Mouse (Mus musculus) limb, embryonic 10.5 days (tissue): ENCODE measurements at regions not wholly inside any gene's neighbourhood (a gene's known extent, or its start where the extent isn't known, plus 50 kb on each side); places are given as distances from the start of the nearest gene placed in this dataset.
A peak's percentile ranks its signal among the peaks of the same experiment; 100 is the strongest.

ENCODE experiments used
- DNase-seq: peaks from one replicate; pipeline ENCODE4 v3.0.0-alpha.2; 2017; ENCODE audit warnings: low spot score
- H3K27ac ChIP-seq: fragments of 300-500 bp; sonication (generic); 2 replicates; pipeline ENCODE4 v1.5.1; 2016; ENCODE audit warnings: mild to moderate bottlenecking
- H3K27me3 ChIP-seq: fragments of 300-500 bp; sonication (generic); 2 replicates; pipeline ENCODE4 v1.6.1; 2016; ENCODE audit warnings: low read depth, mild to moderate bottlenecking; ENCODE audit not compliant: poor library complexity, severe bottlenecking
- H3K36me3 ChIP-seq: fragments of 300-500 bp; sonication (generic); 2 replicates; pipeline ENCODE4 v1.6.1; 2016; ENCODE audit warnings: mild to moderate bottlenecking, moderate library complexity
- H3K4me1 ChIP-seq: fragments of 300-500 bp; sonication (generic); 2 replicates; pipeline ENCODE4 v1.6.1; 2016
- H3K4me3 ChIP-seq: fragments of 300-500 bp; sonication (generic); 2 replicates; pipeline ENCODE4 v1.5.1; 2016; ENCODE audit warnings: mild to moderate bottlenecking, moderate library complexity
- H3K9me3 ChIP-seq: fragments of 300-500 bp; sonication (generic); replicated peaks from 2 replicates; pipeline ENCODE4 v1.6.1; 2016; ENCODE audit warnings: mild to moderate bottlenecking
- WGBS: fragments of 180-500 bp; shearing (Covaris S2); methylation state at CpG from one replicate; pipeline ENCODE4 v1.1.7; 2016; 5-methylcytosine and 5-hydroxymethylcytosine counted together

GRCm38 (mm10) chr11:37936439-37937134, 700.8 kb upstream of the Tenm2 start:
- H3K36me3 ChIP-seq, result no peaks in the 10 kb centered on the region
- no peaks in the 10 kb centered on the region for H3K27me3 ChIP-seq
- no peak overlapping the region for H3K27ac ChIP-seq
- 89% methylated on average over 5 of the region's 5 CpGs for WGBS
- H3K4me3 ChIP-seq, result no peak overlapping the region
- no peak for DNase-seq
- no peaks in the 10 kb centered on the region for H3K9me3 ChIP-seq
- H3K4me1 ChIP-seq, result no peaks in the 10 kb centered on the region

- Histone ChIP-seq H3K4me3 (no peak overlapping the region), H3K27ac (no peak overlapping the region), H3K36me3 (no peaks in the 10 kb centered on the region), H3K27me3 (no peaks in the 10 kb centered on the region), H3K4me1 (no peaks in the 10 kb centered on the region), H3K9me3 (no peaks in the 10 kb centered on the region)
- WGBS, result 95% methylated on average over 2 of the region's 2 CpGs
- no peak for DNase-seq
These were observed 677.4 kb upstream of the Tenm2 start for GRCm38 (mm10) chr11:37913161-37913560.

GRCm38 (mm10) chr11:37904991-37905390, 669.2 kb upstream of the Tenm2 start:
- Histone ChIP-seq H3K27ac (no peak overlapping the region), H3K4me1 (no peaks in the 10 kb centered on the region), H3K27me3 (no peaks in the 10 kb centered on the region), H3K36me3 (no peaks in the 10 kb centered on the region), H3K4me3 (no peak overlapping the region), H3K9me3 (no peaks in the 10 kb centered on the region)
- WGBS, result 90% methylated on average over 2 of the region's 2 CpGs
- DNase-seq, result no peak

GRCm38 (mm10) chr11:37897713-37898112, 661.9 kb upstream of the Tenm2 start:
- H3K27ac ChIP-seq, result no peak overlapping the region
- H3K36me3 ChIP-seq, result no peaks in the 10 kb centered on the region
- DNase-seq, result no peak
- no peaks in the 10 kb centered on the region for H3K4me1 ChIP-seq
- no peaks in the 10 kb centered on the region for H3K9me3 ChIP-seq
- H3K27me3 ChIP-seq, result no peaks in the 10 kb centered on the region
- no peak overlapping the region for H3K4me3 ChIP-seq

GRCm38 (mm10) chr11:37882717-37883116, 647.0 kb upstream of the Tenm2 start:
- no peaks in the 10 kb centered on the region for H3K36me3 ChIP-seq
- 27% methylated on average over 4 of the region's 4 CpGs for WGBS

GRCm38 (mm10) chr11:37837301-37837700, 601.5 kb upstream of the Tenm2 start:
- DNase-seq, result no peak
- Histone ChIP-seq H3K4me3 (no peak overlapping the region), H3K27me3 (no peaks in the 10 kb centered on the region), H3K4me1 (no peaks in the 10 kb centered on the region), H3K27ac (no peak overlapping the region), H3K9me3 (no peaks in the 10 kb centered on the region), H3K36me3 (no peaks in the 10 kb centered on the region)
- WGBS, result 86% methylated on average over 5 of the region's 5 CpGs

More at GRCm38 (mm10) chr11:37882717-37883116, 647.0 kb upstream of the Tenm2 start:
- H3K4me1 ChIP-seq, result peaks cover 11% of the 10 kb centered on the region; the same call in 1 of the 2 replicates
- no peaks in the 10 kb centered on the region for H3K27me3 ChIP-seq
- no peaks in the 10 kb centered on the region for H3K9me3 ChIP-seq
- no peak overlapping the region for H3K4me3 ChIP-seq
- H3K27ac ChIP-seq, result no peak overlapping the region
- DNase-seq, result peak; percentile 29

GRCm38 (mm10) chr11:37830975-37831374, 595.2 kb upstream of the Tenm2 start:
- no peak for DNase-seq
- H3K9me3 ChIP-seq, result no peaks in the 10 kb centered on the region
- H3K27me3 ChIP-seq, result no peaks in the 10 kb centered on the region
- H3K4me1 ChIP-seq, result no peaks in the 10 kb centered on the region
- H3K36me3 ChIP-seq, result no peaks in the 10 kb centered on the region
- H3K27ac ChIP-seq, result no peak overlapping the region
- H3K4me3 ChIP-seq, result no peak overlapping the region
- 53% methylated on average over 3 of the region's 3 CpGs for WGBS

- Histone ChIP-seq H3K27ac (no peak overlapping the region), H3K36me3 (no peaks in the 10 kb centered on the region), H3K27me3 (no peaks in the 10 kb centered on the region), H3K4me3 (no peak overlapping the region), H3K9me3 (no peaks in the 10 kb centered on the region), H3K4me1 (no peaks in the 10 kb centered on the region)
- WGBS, result 90% methylated on average over 5 of the region's 5 CpGs
- DNase-seq, result no peak
These were observed 571.0 kb upstream of the Tenm2 start for GRCm38 (mm10) chr11:37806761-37807160.

- WGBS, result 83% methylated on average over 6 of the region's 6 CpGs
- Histone ChIP-seq H3K9me3 (no peaks in the 10 kb centered on the region), H3K4me3 (no peak overlapping the region), H3K27ac (no peak overlapping the region), H3K27me3 (no peaks in the 10 kb centered on the region), H3K4me1 (no peaks in the 10 kb centered on the region), H3K36me3 (no peaks in the 10 kb centered on the region)
- no peak for DNase-seq
These were observed 563.1 kb upstream of the Tenm2 start for GRCm38 (mm10) chr11:37798783-37799318.

GRCm38 (mm10) chr11:37772481-37773089, 536.8 kb upstream of the Tenm2 start:
- no peak for DNase-seq
- 80% methylated on average over 2 of the region's 2 CpGs for WGBS
- H3K27me3 ChIP-seq, result no peaks in the 10 kb centered on the region
- H3K36me3 ChIP-seq, result no peaks in the 10 kb centered on the region
- no peaks in the 10 kb centered on the region for H3K9me3 ChIP-seq
- H3K4me3 ChIP-seq, result no peak overlapping the region
- H3K27ac ChIP-seq, result no peak overlapping the region
- no peaks in the 10 kb centered on the region for H3K4me1 ChIP-seq

GRCm38 (mm10) chr11:37770881-37771280, 535.1 kb upstream of the Tenm2 start:
- Histone ChIP-seq H3K27me3 (no peaks in the 10 kb centered on the region), H3K4me1 (no peaks in the 10 kb centered on the region), H3K27ac (no peak overlapping the region), H3K36me3 (no peaks in the 10 kb centered on the region), H3K4me3 (no peak overlapping the region), H3K9me3 (no peaks in the 10 kb centered on the region)
- 92% methylated on average over 3 of the region's 3 CpGs for WGBS
- DNase-seq, result no peak

- Histone ChIP-seq H3K36me3 (no peaks in the 10 kb centered on the region), H3K9me3 (no peaks in the 10 kb centered on the region), H3K27ac (no peak overlapping the region), H3K27me3 (no peaks in the 10 kb centered on the region), H3K4me3 (no peak overlapping the region), H3K4me1 (no peaks in the 10 kb centered on the region)
- no peak for DNase-seq
- 78% methylated on average over 3 of the region's 3 CpGs for WGBS
These were observed 532.4 kb upstream of the Tenm2 start for GRCm38 (mm10) chr11:37768121-37768520.

- Histone ChIP-seq H3K9me3 (no peaks in the 10 kb centered on the region), H3K4me1 (no peaks in the 10 kb centered on the region), H3K4me3 (no peak overlapping the region), H3K27ac (no peak overlapping the region), H3K27me3 (no peaks in the 10 kb centered on the region), H3K36me3 (no peaks in the 10 kb centered on the region)
- DNase-seq, result no peak
These were observed 500.2 kb upstream of the Tenm2 start for GRCm38 (mm10) chr11:37735992-37736391.
